Mouse (Mus musculus) right cerebral cortex, postnatal 10 days (tissue): ENCODE data around the gene Rnf130.

Experiments
- DNase-seq, 2 experiments: peaks; one replicate each; pipeline ENCODE4 v3.0.0; 2021; ENCODE audit warnings: low spot score in 2 of 2

The Rnf130 gene

DNA sequence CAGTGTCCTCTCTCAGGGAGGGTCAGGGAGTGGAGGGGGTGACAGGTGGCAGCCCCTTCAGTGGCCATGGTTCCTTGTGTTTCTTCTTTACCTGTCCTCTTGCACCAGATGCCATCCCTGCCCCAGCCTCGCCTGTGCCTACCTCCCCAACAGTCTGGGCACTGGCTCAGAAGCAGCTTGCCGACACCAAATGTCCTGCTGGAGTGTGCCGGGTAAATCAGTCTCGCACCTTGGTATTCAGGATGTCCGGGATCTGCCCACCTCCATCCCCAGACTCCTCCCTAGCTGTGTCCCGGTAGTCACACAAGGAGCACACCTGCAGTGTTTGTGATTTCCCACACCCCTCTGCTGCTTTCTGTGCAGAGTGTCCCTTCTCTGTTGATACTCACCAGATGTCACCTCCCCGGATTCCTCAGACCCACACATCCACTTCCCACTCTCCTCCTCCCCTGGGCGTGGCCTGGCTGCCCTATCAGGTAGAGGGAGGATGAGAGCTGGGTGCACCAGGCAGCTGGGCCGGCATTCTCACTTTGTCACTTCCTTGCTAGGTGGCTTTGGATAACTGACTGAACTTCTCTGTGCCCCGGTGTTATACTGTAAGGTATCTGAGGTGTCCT lies 113.2 kb downstream of the Rnf130 start:
- DNase-seq: no peak

DNA sequence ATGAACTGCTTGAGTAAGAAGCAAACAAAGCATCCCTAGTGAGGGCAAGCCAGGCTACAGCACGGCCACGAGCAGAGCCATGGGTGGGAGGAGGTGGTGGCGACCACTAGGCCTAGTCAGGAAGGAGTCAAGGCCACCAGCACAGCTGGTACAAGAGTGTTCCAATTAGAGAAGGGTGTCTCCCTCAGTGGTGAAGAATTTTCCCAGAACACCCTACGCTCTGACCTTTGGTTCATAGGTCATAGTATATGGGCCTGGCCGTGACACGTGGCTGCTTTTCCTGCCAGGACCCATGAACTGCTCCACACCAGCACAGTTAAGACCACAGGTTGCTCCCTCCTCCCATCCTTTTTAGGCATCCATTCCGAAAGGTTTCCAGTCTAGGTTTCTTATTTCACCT lies 114.4 kb downstream of the Rnf130 start:
- DNase-seq: no peak

DNA sequence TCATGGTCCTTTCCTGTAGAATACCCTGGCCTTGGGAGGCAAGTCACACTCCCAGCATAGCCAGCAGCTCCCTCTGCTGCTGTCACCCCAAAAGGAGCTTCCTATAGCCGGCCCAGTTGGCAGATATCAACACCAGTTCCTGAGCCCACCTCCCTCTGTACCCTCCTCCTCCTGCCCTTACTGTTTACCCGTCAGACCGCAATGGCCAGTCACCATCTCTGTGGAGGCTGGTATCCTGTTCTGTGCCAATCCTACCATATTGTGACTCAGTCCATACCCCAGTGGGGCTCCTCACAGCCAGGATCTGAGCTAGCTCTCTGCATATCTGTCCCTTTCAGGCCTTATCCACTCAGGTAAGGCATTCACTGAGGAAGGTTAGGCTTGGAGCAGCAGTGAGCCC lies 120.4 kb downstream of the Rnf130 start:
- no peak for DNase-seq

DNA sequence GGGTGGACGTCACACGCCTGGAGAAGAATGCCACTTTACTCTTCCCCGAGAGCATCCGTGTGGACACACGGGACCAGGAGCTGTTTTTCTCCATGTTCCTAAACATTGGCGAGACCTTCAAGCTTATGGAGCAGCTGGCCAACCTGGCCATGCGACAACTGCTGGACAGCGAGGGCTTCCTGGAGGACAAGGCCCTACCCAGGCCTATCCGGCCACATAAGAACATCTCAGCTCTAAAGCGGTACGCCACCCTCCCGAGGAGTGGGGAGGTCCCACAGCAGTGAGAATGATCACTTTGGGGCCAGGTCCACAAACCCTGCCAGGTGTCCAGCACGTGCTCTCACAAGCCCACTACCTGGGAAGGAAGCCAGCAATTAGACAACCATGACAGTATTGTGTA lies 121.0 kb downstream of the Rnf130 start:
- no peak for DNase-seq

DNA sequence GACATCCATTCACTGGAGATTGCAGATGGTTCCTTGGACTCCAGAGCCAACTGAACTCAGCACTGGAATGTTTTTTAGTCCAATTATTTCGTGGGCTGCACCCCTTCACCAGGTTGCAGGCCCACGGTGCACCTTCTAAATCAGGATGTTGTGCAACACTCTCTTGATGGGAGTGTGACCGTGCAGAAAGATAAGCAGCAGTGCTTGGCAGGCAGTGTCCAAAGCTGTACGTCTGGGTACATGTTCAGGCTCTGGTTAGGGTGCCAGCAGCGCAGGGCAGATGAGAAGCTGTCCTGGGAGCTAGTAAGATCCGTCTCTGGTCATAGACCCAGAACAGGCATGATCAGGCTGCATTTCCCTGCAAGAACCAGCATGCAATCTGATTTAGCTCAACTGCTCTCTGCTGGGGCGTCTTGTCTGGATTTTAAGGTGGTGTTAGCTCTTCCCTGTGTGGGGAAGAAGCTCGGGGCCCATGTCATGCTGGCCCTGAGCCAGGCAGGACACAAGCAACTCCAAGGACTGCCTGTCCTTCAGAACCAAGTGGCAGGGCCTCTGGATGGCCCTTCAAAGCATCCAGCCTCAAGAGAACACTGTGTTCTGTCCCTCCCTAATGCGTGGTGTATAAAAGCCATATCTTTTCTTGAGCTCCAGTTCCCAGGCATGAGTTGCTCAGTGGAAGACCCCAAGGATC lies 122.3 kb downstream of the Rnf130 start:
- DNase-seq: no peak

DNA sequence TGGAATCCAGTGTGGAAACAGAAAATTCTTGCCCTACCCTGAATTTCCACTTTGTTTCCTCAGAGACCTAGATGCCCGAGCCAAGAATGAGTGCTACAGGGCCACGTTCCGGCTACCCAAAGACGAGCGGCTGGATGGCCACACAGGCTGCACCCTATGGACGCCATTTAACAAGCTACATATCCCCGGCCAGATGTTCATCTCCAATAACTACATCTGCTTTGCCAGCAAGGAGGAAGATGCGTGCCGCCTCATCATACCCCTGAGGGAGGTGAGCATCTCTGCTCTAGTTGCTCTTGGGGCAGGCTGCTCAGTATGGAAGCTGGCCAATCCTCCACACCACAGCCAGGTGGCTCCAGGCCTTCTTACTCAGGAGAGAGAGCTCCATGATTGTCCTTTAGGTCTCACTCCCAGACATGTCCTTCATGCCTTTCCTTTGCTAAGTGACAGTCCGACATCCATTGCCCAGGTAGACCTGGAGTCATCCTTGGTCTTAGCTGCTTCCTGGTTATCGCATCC lies 122.9 kb downstream of the Rnf130 start:
- DNase-seq: no peak

DNA sequence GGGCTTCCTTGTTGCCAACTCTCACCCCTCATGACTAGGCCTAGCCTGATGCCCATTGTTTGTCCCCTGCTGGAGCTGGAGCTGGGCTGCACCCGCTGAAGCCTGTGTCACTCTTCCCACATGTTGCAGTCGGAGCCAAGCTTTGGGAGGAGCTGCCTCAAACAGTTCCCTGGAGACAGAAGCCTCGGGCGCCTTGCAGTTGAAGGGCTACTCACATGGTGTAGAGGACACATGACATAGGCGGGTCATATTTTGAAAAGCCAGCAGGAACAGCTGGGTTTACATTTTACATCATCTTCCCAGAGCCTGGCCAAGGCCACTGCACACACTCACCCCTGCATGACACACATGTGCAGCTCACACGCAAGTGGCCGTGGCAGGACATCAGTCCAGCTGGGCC lies 124.1 kb downstream of the Rnf130 start:
- DNase-seq: no peak

DNA sequence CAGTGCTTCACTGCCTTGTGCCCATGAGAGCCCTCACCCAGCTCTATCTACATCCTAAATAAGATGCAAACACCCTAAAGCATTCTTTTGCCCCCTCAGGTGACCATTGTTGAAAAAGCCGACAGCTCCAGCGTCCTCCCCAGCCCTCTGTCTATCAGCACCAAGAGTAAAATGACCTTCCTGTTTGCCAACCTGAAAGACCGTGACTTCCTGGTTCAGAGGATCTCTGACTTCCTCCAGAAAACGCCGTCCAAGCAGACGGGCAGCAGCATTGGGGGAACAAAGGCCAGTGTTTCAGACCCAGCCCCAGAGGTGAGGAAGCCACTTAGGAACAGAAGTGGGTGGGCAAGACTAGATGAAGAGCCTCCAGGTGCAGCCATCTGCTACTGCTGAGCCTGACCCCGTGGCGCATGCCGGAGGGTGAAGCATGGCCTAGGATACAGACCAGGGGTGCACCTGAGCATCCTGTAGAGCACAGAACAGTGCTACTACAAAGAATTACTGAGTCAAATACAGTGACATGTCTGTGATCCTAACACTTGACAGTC lies 124.5 kb downstream of the Rnf130 start:
- no peak for DNase-seq

DNA sequence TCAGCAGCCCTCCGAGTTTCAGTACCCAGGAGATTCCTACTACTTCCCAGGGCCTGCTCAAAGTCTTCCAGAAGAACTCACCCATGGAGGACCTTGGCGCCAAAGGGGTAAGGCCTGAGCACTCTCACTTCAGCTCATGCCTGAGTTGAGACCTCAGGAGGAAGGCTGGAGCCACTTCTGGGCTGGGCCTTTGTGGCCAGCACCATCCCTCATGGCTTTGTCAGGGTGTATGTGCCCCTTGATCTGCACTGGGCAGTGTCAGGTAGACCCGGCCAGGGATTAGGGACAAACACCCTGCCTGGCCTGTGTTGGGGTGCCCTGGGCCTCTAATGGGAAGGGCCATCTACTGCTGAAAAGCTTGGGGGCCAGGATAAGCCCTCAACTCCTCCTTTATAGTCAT lies 126.2 kb downstream of the Rnf130 start:
- DNase-seq: no peak

DNA sequence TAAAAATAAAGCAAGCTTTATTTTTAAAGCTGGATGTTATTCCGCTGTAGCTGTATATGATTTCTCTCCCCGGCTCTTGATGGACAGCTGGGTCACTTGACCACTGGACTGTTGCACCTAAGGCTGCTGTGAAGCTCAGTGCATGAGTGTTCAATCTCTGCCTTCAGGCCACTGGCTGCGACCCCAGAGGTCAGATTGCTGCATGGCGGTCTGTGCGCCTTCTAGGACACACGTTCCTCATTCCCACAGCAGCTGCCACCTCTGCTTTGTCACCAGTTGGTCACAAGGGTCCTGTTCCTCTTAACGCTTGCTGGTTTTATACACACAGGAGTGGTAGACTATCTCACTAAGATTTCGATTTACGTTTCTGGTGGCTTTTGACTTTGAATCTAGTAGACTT lies 129.0 kb downstream of the Rnf130 start:
- DNase-seq: no peak
